Mouse (Mus musculus) C2C12 (cell line): ENCODE data around the gene Ubr1.
A peak's percentile ranks its signal among the peaks of the same experiment; 100 is the strongest.

Experiments
- CTCF ChIP-seq: IDR thresholded peaks from one replicate; pipeline ENCODE4 v1.5.1; 2011; ENCODE audit not compliant: control insufficient read depth, insufficient read depth, insufficient read length
- FOSL1 ChIP-seq: IDR thresholded peaks from one replicate; pipeline ENCODE4 v1.8.0; 2011; ENCODE audit warnings: mild to moderate bottlenecking, low read length; ENCODE audit not compliant: poor library complexity, insufficient read depth, severe bottlenecking
- MAX ChIP-seq: IDR thresholded peaks from one replicate; pipeline ENCODE4 v1.6.1; 2011; ENCODE audit warnings: mild to moderate bottlenecking, control low read depth
- MYOD1 ChIP-seq: IDR thresholded peaks from one replicate; pipeline ENCODE4 v1.6.1; 2011; ENCODE audit warnings: low read depth; ENCODE audit not compliant: control insufficient read depth, insufficient read length

DNA sequence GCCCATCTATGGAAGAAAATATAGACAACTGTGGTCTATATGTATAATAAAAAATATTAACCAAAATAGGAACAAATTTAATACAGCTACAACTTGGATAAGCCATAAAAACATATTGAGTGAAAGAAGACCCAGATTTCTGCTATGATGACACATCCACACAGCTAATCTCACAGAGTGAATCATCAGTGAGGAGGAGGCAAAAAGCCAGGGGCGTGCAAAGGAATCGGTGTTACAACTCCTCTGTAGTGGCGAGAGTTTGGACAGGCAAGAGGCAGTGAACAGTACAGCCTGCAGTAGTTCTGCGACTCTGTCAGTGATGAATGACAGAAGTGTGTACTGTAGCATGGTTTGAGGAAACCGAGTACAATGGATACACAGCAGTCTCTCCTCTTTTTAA lies 103.2 kb downstream of the Ubr1 start:
- no peak for TF ChIP-seq CTCF
- TF ChIP-seq MYOD1 = no peak
- TF ChIP-seq FOSL1 = peak; percentile 38
- no peak for TF ChIP-seq MAX
